Mouse (Mus musculus) midbrain, embryonic 11.5 days (tissue): ENCODE results near the gene Kcna4. TPM values are rescaled to one million over a fixed set of nuclear protein-coding genes. Genes with fewer than 3 reads are reported as not detected.

ENCODE experiments used
- ATAC-seq: fragments of 200-750 bp; cut with Nextera tagmentation; 2 replicates; pipeline ENCODE4 v1.8.0; 2017; ENCODE audit warnings: moderate TSS enrichment, moderate library complexity; ENCODE audit not compliant: low FRiP score
- DNase-seq: peaks from one replicate; pipeline ENCODE4 v3.0.0; 2015; ENCODE audit warnings: low spot score; ENCODE audit errors: missing footprints
- H3K27ac ChIP-seq: fragments of 300-500 bp; sonication (generic); 2 replicates; pipeline ENCODE4 v1.5.1; 2014; ENCODE audit warnings: low read depth, low read length
- H3K27me3 ChIP-seq: fragments of 300-500 bp; sonication (generic); 2 replicates; pipeline ENCODE4 v1.6.1; 2014; ENCODE audit warnings: mild to moderate bottlenecking, low read length, moderate library complexity, mixed read lengths; ENCODE audit not compliant: control insufficient read depth, insufficient read depth
- H3K36me3 ChIP-seq: fragments of 300-500 bp; sonication (generic); 2 replicates; pipeline ENCODE4 v1.6.1; 2014; ENCODE audit warnings: mild to moderate bottlenecking, low read length, moderate library complexity, mixed read lengths; ENCODE audit not compliant: control insufficient read depth, insufficient read depth
- H3K4me1 ChIP-seq: fragments of 300-500 bp; sonication (generic); 2 replicates; pipeline ENCODE4 v1.6.1; 2014; ENCODE audit warnings: low read length; ENCODE audit not compliant: control insufficient read depth, insufficient read depth
- H3K4me2 ChIP-seq: fragments of 300-500 bp; sonication (generic); 2 replicates; pipeline ENCODE4 v1.6.1; 2014; ENCODE audit warnings: mild to moderate bottlenecking, moderate library complexity
- H3K4me3 ChIP-seq: fragments of 300-500 bp; sonication (generic); 2 replicates; pipeline ENCODE4 v1.5.1; 2014; ENCODE audit warnings: low read depth, low read length
- H3K9ac ChIP-seq: fragments of 300-500 bp; sonication (generic); 2 replicates; pipeline ENCODE4 v1.6.1; 2014; ENCODE audit warnings: low read length
- H3K9me3 ChIP-seq: fragments of 300-500 bp; sonication (generic); 2 replicates; pipeline ENCODE4 v1.6.1; 2016; ENCODE audit warnings: low read length; ENCODE audit not compliant: control insufficient read depth
- WGBS: fragments of 180-500 bp; shearing (Covaris S2); extraction: QIAGEN DNeasy Blood & Tissue Kit; methylation state at CpG from one replicate; pipeline ENCODE4 v1.1.7; 2014; 5-methylcytosine and 5-hydroxymethylcytosine counted together
- polyA plus RNA-seq: library from polyadenylated mRNA; unstranded; fragments of >200 nt; fragmentation: Nextera tagmentation; extraction: Ambion mirVana; gene quantifications from 2 replicates; pipeline ENCODE4 v1.2.1, GENCODE M21; 2014

Kcna4 gene
- polyA plus RNA-seq, 1 experiment from 2014 or later, result 1.1 TPM

DNA sequence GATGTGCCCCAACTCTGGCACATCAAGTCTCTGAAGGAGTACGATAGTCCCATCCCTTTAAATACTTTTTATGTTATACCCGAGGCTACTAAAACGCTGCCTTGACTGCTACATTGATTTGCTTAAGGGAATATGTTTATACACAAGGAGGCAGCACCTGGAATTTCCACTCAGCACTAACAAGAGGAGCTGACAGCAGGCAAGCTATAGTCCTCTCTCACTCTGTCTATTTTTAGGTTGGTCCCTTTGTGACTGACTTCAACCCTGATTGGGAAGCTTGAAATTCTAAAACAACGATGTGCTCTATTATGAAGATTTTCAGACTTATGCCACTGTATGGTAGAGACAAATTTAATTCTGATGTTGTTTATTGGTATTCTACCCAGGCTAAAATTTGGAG lies 15.6 kb downstream of the Kcna4 start:
- no peak for DNase-seq
- Histone ChIP-seq H3K36me3 (no peaks in the 10 kb centered on the region), H3K27ac (no peak overlapping the region), H3K27me3 (no peaks in the 10 kb centered on the region), H3K4me3 (no peak overlapping the region), H3K4me1 (no peaks in the 10 kb centered on the region), H3K4me2 (no peak overlapping the region), H3K9ac (no peak overlapping the region), H3K9me3 (no peaks in the 10 kb centered on the region)
- ATAC-seq, result no peak
- WGBS, result 88% methylated on average over 4 of the region's 4 CpGs

DNA sequence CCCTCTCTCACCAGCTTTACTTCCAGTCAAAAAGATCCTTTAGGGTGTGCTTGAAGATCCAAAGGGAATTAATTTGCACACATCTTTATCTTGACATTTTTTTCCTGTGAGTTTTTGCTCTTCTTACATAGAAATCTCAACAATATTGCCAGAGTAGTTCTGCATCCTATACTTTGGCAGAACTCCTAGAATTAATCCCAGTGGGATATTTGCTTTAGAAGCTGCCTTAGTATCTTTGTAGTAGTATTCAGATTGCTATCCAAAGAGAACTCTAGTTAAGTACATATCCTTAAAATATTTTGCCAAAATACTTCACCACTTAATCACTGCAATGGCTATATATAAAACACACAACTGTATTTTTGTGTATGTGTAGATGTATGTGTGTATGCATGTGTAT lies 28.2 kb downstream of the Kcna4 start:
- H3K4me2 ChIP-seq, result no peak overlapping the region
- H3K9ac ChIP-seq, result no peak overlapping the region
- H3K27me3 ChIP-seq, result no peaks in the 10 kb centered on the region
- ATAC-seq, result no peak
- H3K27ac ChIP-seq, result no peak overlapping the region
- DNase-seq, result no peak
- no peak overlapping the region for H3K4me3 ChIP-seq
- H3K36me3 ChIP-seq, result no peaks in the 10 kb centered on the region
- H3K9me3 ChIP-seq, result no peaks in the 10 kb centered on the region
- H3K4me1 ChIP-seq, result no peaks in the 10 kb centered on the region

DNA sequence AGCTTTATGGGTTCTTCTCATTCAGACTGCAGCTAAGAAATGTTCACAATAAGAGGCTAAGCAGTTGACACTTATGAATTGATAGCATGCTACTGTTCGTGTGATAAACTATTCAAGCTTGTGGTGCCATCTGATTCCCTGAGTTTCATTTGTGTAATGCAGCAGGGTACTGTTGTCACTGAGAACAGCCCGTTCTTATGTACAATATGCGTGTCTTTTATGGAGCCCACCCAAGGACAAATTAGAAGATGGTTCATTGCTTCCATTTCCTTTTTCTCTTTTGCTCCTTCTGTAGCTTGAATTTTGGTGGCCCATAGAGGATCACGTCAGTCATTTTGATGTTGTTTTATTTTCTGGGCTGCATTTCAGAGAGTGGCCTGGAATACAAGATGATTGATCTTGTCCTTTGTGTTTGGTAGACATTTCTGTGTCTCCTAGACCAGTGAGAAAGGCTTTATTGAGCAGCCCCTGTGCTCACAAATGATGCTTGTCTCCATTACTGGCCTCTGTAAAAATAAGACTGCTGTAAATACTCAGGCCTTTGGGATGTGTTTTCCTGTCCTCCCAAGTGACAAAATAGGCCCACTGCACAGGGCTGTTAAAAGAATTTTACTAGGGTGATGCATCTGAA lies 31.3 kb downstream of the Kcna4 start:
- Histone ChIP-seq H3K9ac (no peak overlapping the region), H3K4me2 (no peak overlapping the region), H3K27ac (no peak overlapping the region), H3K4me1 (no peaks in the 10 kb centered on the region), H3K9me3 (no peaks in the 10 kb centered on the region), H3K27me3 (no peaks in the 10 kb centered on the region), H3K36me3 (no peaks in the 10 kb centered on the region), H3K4me3 (no peak overlapping the region)
- WGBS, result 70% methylated on average over 4 of the region's 4 CpGs
- DNase-seq, result no peak
- ATAC-seq, result no peak

DNA sequence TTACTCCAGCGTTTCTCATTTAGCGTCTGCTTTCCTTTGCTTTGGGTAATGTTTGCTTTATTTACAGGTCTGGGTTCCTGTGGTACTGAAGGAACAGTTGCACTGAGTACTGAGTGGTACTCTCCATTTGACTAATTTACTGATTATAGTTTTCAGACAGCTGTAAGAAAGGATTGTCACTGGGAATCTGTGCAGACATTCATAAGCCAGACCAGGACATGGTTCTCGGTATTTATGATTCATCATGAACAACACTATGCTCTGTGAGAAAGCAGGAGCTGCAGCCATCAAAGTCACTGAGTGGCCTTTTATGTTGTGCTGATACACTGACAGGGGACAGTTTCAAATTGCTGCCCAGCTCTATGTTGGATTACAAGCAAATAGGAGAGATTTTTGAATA lies 33.7 kb downstream of the Kcna4 start:
- Histone ChIP-seq H3K9me3 (no peaks in the 10 kb centered on the region), H3K4me1 (no peaks in the 10 kb centered on the region), H3K27ac (no peak overlapping the region), H3K4me2 (no peak overlapping the region), H3K9ac (no peak overlapping the region), H3K4me3 (no peak overlapping the region), H3K36me3 (no peaks in the 10 kb centered on the region), H3K27me3 (no peaks in the 10 kb centered on the region)
- DNase-seq (peak; percentile 77), ATAC-seq (no peak)
- 88% methylated on average over 3 of the region's 3 CpGs for WGBS

DNA sequence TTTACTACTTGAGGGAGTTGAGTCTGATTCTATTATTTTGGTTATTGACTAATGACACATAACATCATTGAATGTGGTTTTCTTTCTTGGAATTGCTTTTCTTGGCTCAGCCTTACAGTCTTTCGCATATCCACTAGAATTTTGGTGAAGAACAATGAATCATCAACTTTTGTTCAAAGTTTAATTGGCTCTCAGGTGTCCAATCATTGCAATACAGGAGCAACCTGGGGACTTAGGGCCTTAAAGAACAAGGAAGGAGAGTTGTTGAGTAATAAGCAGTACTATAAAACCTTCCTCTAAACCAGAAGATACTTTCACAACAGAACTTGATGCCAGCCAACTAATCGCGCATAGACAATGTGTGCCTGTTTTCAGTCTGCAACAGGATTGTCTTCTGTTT lies 36.8 kb downstream of the Kcna4 start:
- H3K4me3 ChIP-seq, result no peak overlapping the region
- H3K9me3 ChIP-seq, result no peaks in the 10 kb centered on the region
- H3K36me3 ChIP-seq, result no peaks in the 10 kb centered on the region
- no peak for ATAC-seq
- WGBS, result 95% methylated on average over 3 of the region's 3 CpGs
- H3K27me3 ChIP-seq, result no peaks in the 10 kb centered on the region
- H3K4me2 ChIP-seq, result no peak overlapping the region
- H3K27ac ChIP-seq, result no peak overlapping the region
- peak; percentile 54 for DNase-seq
- H3K4me1 ChIP-seq, result no peaks in the 10 kb centered on the region
- H3K9ac ChIP-seq, result no peak overlapping the region

DNA sequence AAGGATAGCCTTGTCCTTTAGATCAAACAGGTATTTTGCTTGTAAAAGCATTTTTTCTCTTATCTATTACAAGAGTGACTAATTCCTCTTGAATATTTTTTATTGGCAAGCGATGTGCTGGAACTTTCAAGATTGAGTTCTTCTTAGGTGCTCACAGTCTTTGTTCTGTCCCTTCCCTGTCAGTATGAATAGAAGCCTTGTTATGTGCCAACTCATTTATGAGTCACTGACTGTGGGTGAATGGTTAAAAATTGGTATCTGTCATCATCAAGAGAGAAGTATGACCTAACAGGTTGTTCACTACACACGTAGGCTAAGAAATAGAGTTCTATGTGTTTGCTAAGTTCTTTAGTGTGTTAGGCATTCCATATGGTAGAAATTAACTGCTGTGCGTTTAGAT lies 50.9 kb downstream of the Kcna4 start:
- Histone ChIP-seq H3K4me2 (no peak overlapping the region), H3K27me3 (no peaks in the 10 kb centered on the region)
- no peak for ATAC-seq

DNA sequence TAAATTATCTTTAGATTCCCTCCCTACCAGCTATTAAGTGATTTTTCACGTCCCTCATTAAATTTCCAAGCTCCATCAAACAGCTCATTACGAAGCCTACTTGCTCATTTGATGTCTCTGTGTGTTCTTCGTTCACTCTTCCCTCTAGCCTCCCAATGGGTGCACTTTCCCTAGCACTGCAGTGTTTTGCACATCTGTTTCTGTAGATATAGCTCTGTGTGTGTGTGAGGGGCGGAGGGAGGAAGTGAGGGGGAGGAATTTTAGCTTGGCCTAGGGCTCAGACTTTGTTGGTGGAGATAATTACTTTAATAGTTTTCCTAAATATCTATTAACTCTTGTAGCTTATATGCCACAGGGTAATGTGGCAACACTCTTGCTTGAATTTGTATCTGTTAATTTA lies 54.4 kb downstream of the Kcna4 start:
- Histone ChIP-seq H3K27ac (no peak overlapping the region), H3K27me3 (no peaks in the 10 kb centered on the region), H3K4me2 (no peak overlapping the region), H3K9me3 (no peaks in the 10 kb centered on the region), H3K4me1 (no peaks in the 10 kb centered on the region), H3K36me3 (no peaks in the 10 kb centered on the region), H3K9ac (no peak overlapping the region), H3K4me3 (no peak overlapping the region)
- WGBS, result 77% methylated on average over 4 of the region's 4 CpGs
- no peak for ATAC-seq
- DNase-seq, result no peak

More for the DNA sequence above, 50.9 kb downstream of the Kcna4 start:
- H3K9me3 ChIP-seq, result no peaks in the 10 kb centered on the region
- WGBS, result 90% methylated on average over 3 of the region's 3 CpGs
- no peak for DNase-seq
- no peak overlapping the region for H3K9ac ChIP-seq
- no peaks in the 10 kb centered on the region for H3K4me1 ChIP-seq
- H3K27ac ChIP-seq, result no peak overlapping the region
- no peak overlapping the region for H3K4me3 ChIP-seq
- H3K36me3 ChIP-seq, result no peaks in the 10 kb centered on the region

DNA sequence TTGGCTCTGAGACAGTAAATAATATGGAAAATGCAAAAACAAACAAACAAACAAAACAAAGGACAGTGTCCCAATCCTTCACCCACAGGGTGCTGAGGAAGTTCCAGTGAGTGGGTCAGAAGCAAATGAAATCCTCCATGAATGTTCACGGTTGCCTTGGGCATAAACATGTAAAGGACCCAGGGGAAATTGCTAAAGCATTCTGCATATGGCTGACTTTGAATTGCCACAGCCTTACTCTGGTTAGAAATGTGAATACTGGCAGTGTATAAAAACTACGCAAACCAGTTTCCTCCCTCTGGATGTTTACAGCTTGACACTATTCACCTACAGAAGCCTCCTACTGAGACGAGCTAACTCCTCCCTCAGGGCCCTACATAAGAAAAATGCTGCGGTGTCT lies 54.9 kb downstream of the Kcna4 start:
- H3K4me2 ChIP-seq, result no peak overlapping the region
- H3K36me3 ChIP-seq, result no peaks in the 10 kb centered on the region
- DNase-seq (no peak), ATAC-seq (no peak)
- no peak overlapping the region for H3K4me3 ChIP-seq
- H3K9ac ChIP-seq, result no peak overlapping the region
- H3K4me1 ChIP-seq, result no peaks in the 10 kb centered on the region
- 72% methylated on average over 4 of the region's 4 CpGs for WGBS
- H3K27ac ChIP-seq, result no peak overlapping the region
- no peaks in the 10 kb centered on the region for H3K9me3 ChIP-seq
- no peaks in the 10 kb centered on the region for H3K27me3 ChIP-seq
